ENCODE assay signal across 21 mouse cellular contexts in the genomic region with DNA sequence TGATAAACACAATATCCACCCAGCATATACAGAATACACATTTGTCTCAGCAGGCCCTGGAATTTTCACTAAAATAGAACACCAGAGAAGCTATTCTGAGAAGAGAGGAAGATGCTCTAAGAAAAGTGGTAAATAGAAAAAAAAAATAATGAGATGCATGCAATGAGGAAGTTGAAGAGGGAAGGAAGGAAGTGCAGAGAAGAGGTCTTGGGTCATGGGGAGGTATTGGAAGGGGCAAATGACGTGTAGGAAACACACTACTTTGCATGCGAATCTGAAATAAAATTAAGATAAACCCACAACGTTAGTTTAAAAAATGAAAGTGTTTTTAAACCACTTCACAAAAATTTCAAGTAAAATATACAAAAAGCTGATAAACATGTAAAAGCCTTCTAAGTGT. TPM values are rescaled to one million over a fixed set of nuclear protein-coding genes. Genes with fewer than 3 reads are reported as not detected.
DNase-seq lines count a peak whose midpoint lies in the region; ATAC-seq and TF ChIP-seq lines count a peak whose summit lies in the region.
"Had no signal": no experiment of that assay in that cellular context is flagged by ENCODE, and none has a peak within 500 bp of the region (broad histone marks: within the 10 kb centered on the region; RNA-seq: fewer than 3 reads in every experiment).

No protein-coding gene starts in this region.

- no peaks in the 10 kb centered on the region for H3K36me3 ChIP-seq in CH12.LX (replicated peaks in 1 of 2; ENCODE audit: control insufficient read depth in 1 of 2, insufficient read depth in 1 of 2, low read length in 1 of 2)
- no peaks in the 10 kb centered on the region for H3K36me3 ChIP-seq in intestine, embryonic 15.5 days
- H3K36me3 ChIP-seq: embryonic facial prominence, embryonic 10.5 days; embryonic facial prominence, embryonic 12.5 days; forebrain, embryonic 15.5 days; G1E had no signal

- WGBS in intestine, embryonic 15.5 days = 84% methylated on average over 3 of the region's 3 CpGs

- DNase-seq in CH12.LX (ENCODE audit: extremely low read depth) = peak; percentile 1
- no peak for DNase-seq in cerebellum, adult 8-10 months
- DNase-seq: adrenal gland, adult 8-10 months; adrenal gland, postnatal 14 days; adrenal gland, postnatal 36 days; cerebellum, adult 11-12 months; cerebellum, adult 2 months; cerebellum, adult 9-11 months; cerebellum, postnatal 14 days; cerebellum, postnatal 36 days; forebrain, postnatal 0 days had no signal

- no peak for TF ChIP-seq RAD21 in CH12.LX (IDR thresholded peaks at IDR 0.05; ENCODE audit: low read depth, low read length)

- 0 out of 4 replicates have a peak, but pooled peaks cover 0 to 3% of the 10 kb centered on the region in 2 experiments for H3K4me1 ChIP-seq in CH12.LX (ENCODE audit: control insufficient read depth in 1 of 2, insufficient read depth in 2 of 2)
- H3K4me1 ChIP-seq in intestine, embryonic 15.5 days (replicated peaks) = no peaks in the 10 kb centered on the region
- H3K4me1 ChIP-seq: embryonic facial prominence, embryonic 10.5 days; embryonic facial prominence, embryonic 12.5 days; forebrain, embryonic 13.5 days; forebrain, embryonic 15.5 days had no signal

- H3K79me2 ChIP-seq in CH12.LX (replicated peaks; ENCODE audit: control insufficient read depth, extremely low read depth, insufficient read depth, poor library complexity, severe bottlenecking) = no peaks in the 10 kb centered on the region

- in situ Hi-C loops in CH12.LX (cut with MboI; ENCODE audit: low pct_ligation_motif_present, low pct_unique_long_range_greater_than_20kb, low sequenced_read_pairs) = no loop called here

- no peak for TF ChIP-seq EP300 in CH12.LX (IDR thresholded peaks at IDR 0.05; ENCODE audit: low read length)

- ATAC-seq in common myeloid progenitor, adult 5-6 weeks (replicated peaks; ENCODE audit: low read depth, poor library complexity, severe bottlenecking) = peak; percentile 28
- ATAC-seq in megakaryocyte progenitor cell, adult 5-6 weeks (replicated peaks; ENCODE audit: poor library complexity) = peak; percentile 72
- no peak for ATAC-seq in intestine, embryonic 15.5 days
- ATAC-seq: activated CD4-positive, CD25-positive, alpha-beta regulatory T cell, adult 4 months; forebrain, embryonic 13.5 days; forebrain, embryonic 15.5 days; forebrain, postnatal 0 days; Patski had no signal

- H3K27ac ChIP-seq in CH12.LX (ENCODE audit: insufficient read depth, low read depth) = no peak overlapping the region
- H3K27ac ChIP-seq in intestine, embryonic 15.5 days = no peak overlapping the region
- H3K27ac ChIP-seq: embryonic facial prominence, embryonic 10.5 days; embryonic facial prominence, embryonic 12.5 days; forebrain, embryonic 13.5 days; forebrain, embryonic 15.5 days had no signal

- H3K4me3 ChIP-seq in CH12.LX (replicated peaks in 1 of 3; ENCODE audit: low read depth in 2 of 3, low read length in 2 of 3, poor library complexity in 1 of 3) = no peak overlapping the region
- H3K4me3 ChIP-seq in intestine, embryonic 15.5 days (replicated peaks) = no peak overlapping the region
- H3K4me3 ChIP-seq: embryonic facial prominence, embryonic 10.5 days; embryonic facial prominence, embryonic 12.5 days; forebrain, embryonic 13.5 days; forebrain, embryonic 15.5 days had no signal

- H3K9me3 ChIP-seq in CH12.LX (replicated peaks; ENCODE audit: low read length) = no peaks in the 10 kb centered on the region
- H3K9me3 ChIP-seq in intestine, embryonic 15.5 days = no peaks in the 10 kb centered on the region
- H3K9me3 ChIP-seq: embryonic facial prominence, embryonic 10.5 days; embryonic facial prominence, embryonic 12.5 days; forebrain, embryonic 13.5 days; forebrain, embryonic 15.5 days; G1E had no signal

- no peak for TF ChIP-seq CTCF in CH12.LX (conservative IDR thresholded peaks at IDR 0.05 in 1 of 2, IDR thresholded peaks at IDR 0.05 in 1 of 2; ENCODE audit: low read depth in 2 of 2, low read length in 2 of 2)

- TF ChIP-seq POLR2A in CH12.LX (IDR thresholded peaks at IDR 0.05; ENCODE audit: low read depth, low read length) = no peak

- no peak overlapping the region for H3K4me2 ChIP-seq in CH12.LX (ENCODE audit: insufficient read depth, low read depth, poor library complexity, severe bottlenecking)
- H3K4me2 ChIP-seq in intestine, embryonic 15.5 days (replicated peaks) = no peak overlapping the region
- H3K4me2 ChIP-seq: embryonic facial prominence, embryonic 12.5 days; forebrain, embryonic 13.5 days; forebrain, embryonic 15.5 days had no signal

- H3K9ac ChIP-seq in CH12.LX (ENCODE audit: insufficient read depth, low read depth) = no peak overlapping the region
- no peak overlapping the region for H3K9ac ChIP-seq in intestine, embryonic 15.5 days
- H3K9ac ChIP-seq: embryonic facial prominence, embryonic 12.5 days; forebrain, embryonic 13.5 days; forebrain, embryonic 15.5 days; forebrain, postnatal 0 days had no signal

- dilution Hi-C loops in CH12.LX (cut with MboI; ENCODE audit: extremely low pct_ligation_motif_present, extremely low pct_unique_long_range_greater_than_20kb, low sequenced_read_pairs) = no loop called here

- no peaks in the 10 kb centered on the region for H3K27me3 ChIP-seq in CH12.LX (replicated peaks)
- no peaks in the 10 kb centered on the region for H3K27me3 ChIP-seq in intestine, embryonic 15.5 days (replicated peaks)
- H3K27me3 ChIP-seq: embryonic facial prominence, embryonic 12.5 days; forebrain, embryonic 13.5 days; forebrain, embryonic 15.5 days; Patski had no signal

TF ChIP-seq in CH12.LX, 34 proteins besides CTCF, POLR2A, EP300 and RAD21:
- TF ChIP-seq USF2 (conservative IDR thresholded peaks at IDR 0.05; ENCODE audit: low read depth, low read length) = no peak
- no peak for TF ChIP-seq KAT2A (IDR thresholded peaks at IDR 0.05; ENCODE audit: insufficient replicate concordance, low read length)
- no peak for TF ChIP-seq MYC (IDR thresholded peaks at IDR 0.05; ENCODE audit: low read depth, low read length)
- TF ChIP-seq BHLHE40 (IDR thresholded peaks at IDR 0.05; ENCODE audit: low read depth, low read length) = no peak
- TF ChIP-seq MAFK (IDR thresholded peaks at IDR 0.05; ENCODE audit: insufficient replicate concordance, low read length) = no peak
- TF ChIP-seq TBP (conservative IDR thresholded peaks at IDR 0.05; ENCODE audit: low read depth, low read length) = no peak
- TF ChIP-seq ETS1 (conservative IDR thresholded peaks at IDR 0.05; ENCODE audit: low read depth, low read length) = no peak
- TF ChIP-seq NELFE (IDR thresholded peaks at IDR 0.05; ENCODE audit: low read depth, low read length) = no peak
- TF ChIP-seq SIN3A (IDR thresholded peaks at IDR 0.05; ENCODE audit: low read length) = no peak
- no peak for TF ChIP-seq TCF12 (IDR thresholded peaks at IDR 0.05; ENCODE audit: low read depth, low read length)
- no peak for TF ChIP-seq ZMIZ1 (IDR thresholded peaks at IDR 0.05; ENCODE audit: low read depth, low read length)
- no peak for TF ChIP-seq GABPA (IDR thresholded peaks at IDR 0.05; ENCODE audit: insufficient replicate concordance, low read depth, low read length)
- TF ChIP-seq POLR2AphosphoS2 (IDR thresholded peaks at IDR 0.05; ENCODE audit: low read depth, low read length) = no peak
- no peak for TF ChIP-seq PAX5 (IDR thresholded peaks at IDR 0.05; ENCODE audit: low read length)
- no peak for TF ChIP-seq RCOR1 (conservative IDR thresholded peaks at IDR 0.05; ENCODE audit: low read depth, low read length)

RNA-seq across cellular contexts. Expression of gene Trpc6, which starts 57.4 kb away (rescaled TPM):
- total RNA-seq in CH12.LX (2012; rRNA removed) (0.08 and 0.21 TPM in 2 replicates), CH12.LX (2014; rRNA removed) (not detected in 2 replicates)
- polyA plus RNA-seq in CH12.LX (2012; ENCODE audit: insufficient read length, low read depth) = 0.11 and 0.25 TPM in 2 replicates
- total RNA-seq in common myeloid progenitor, adult 5-6 weeks (2017) = 7.8 and 10.1 TPM in 2 replicates
- total RNA-seq in megakaryocyte progenitor cell, adult 5-6 weeks (2015) = 0.49 TPM in 1 of 2 replicates, not detected in the other
- total RNA-seq in megakaryocyte progenitor cell, adult 5-6 weeks (2017) = 1.0 TPM in 1 of 2 replicates, not detected in the other
- polyA plus RNA-seq in intestine, embryonic 15.5 days (2015; fragmentation: Nextera tagmentation; extraction: Ambion mirVana) = 2.8 and 3.2 TPM in 2 replicates
- total RNA-seq: G1E had no signal
- polyA plus RNA-seq: activated CD4-positive, CD25-positive, alpha-beta regulatory T cell, adult 4 months; G1E; Patski had no signal
